Mouse (Mus musculus) lung, postnatal 0 days (tissue): ENCODE data around the gene Ces2a. TPM values are rescaled to one million over a fixed set of nuclear protein-coding genes. Genes with fewer than 3 reads are reported as not detected.
A peak's percentile ranks its signal among the peaks of the same experiment; 100 is the strongest.

Experiments used
- ATAC-seq: fragments of 200-750 bp; cut with Nextera tagmentation; 2 replicates; pipeline ENCODE4 v1.8.0; 2017; ENCODE audit warnings: moderate library complexity
- DNase-seq: peaks from one replicate; pipeline ENCODE4 v3.0.0-alpha.2; 2016; ENCODE audit warnings: low spot score
- H3K27ac ChIP-seq: fragments of 300-500 bp; sonication (generic); 2 replicates; pipeline ENCODE4 v1.5.1; 2014; ENCODE audit warnings: antibody characterized with exemption, mild to moderate bottlenecking, low read length, mixed read lengths
- H3K27me3 ChIP-seq: fragments of 300-500 bp; sonication (generic); replicated peaks from 2 replicates; pipeline ENCODE4 v1.6.1; 2014; ENCODE audit warnings: low read length, mixed read lengths; ENCODE audit not compliant: insufficient read depth
- H3K36me3 ChIP-seq: fragments of 300-500 bp; sonication (generic); 2 replicates; pipeline ENCODE4 v1.6.1; 2014; ENCODE audit warnings: low read length, mixed read lengths; ENCODE audit not compliant: insufficient read depth
- H3K4me1 ChIP-seq: fragments of 300-500 bp; sonication (generic); 2 replicates; pipeline ENCODE4 v1.6.1; 2014; ENCODE audit warnings: antibody characterized with exemption, low read depth, low read length, mixed read lengths; ENCODE audit not compliant: insufficient read depth
- H3K4me2 ChIP-seq: fragments of 300-500 bp; sonication (generic); replicated peaks from 2 replicates; pipeline ENCODE4 v1.6.1; 2014; ENCODE audit warnings: low read depth, mild to moderate bottlenecking, low read length, moderate library complexity, mixed read lengths
- H3K4me3 ChIP-seq: fragments of 300-500 bp; sonication (generic); 2 replicates; pipeline ENCODE4 v1.5.1; 2014; ENCODE audit warnings: low read depth, low read length
- H3K9ac ChIP-seq: fragments of 300-500 bp; sonication (generic); replicated peaks from 2 replicates; pipeline ENCODE4 v1.6.1; 2014; ENCODE audit warnings: low read depth, mild to moderate bottlenecking
- H3K9me3 ChIP-seq: fragments of 300-500 bp; sonication (generic); 2 replicates; pipeline ENCODE4 v1.6.1; 2016; ENCODE audit warnings: low read length, mixed read lengths
- CTCF ChIP-seq: IDR thresholded peaks from 2 replicates; pipeline ENCODE4 v1.5.1; 2016; ENCODE audit warnings: antibody characterized with exemption, mild to moderate bottlenecking
- EP300 ChIP-seq: IDR thresholded peaks from 2 replicates; pipeline ENCODE4 v1.6.1; 2016; ENCODE audit warnings: antibody characterized with exemption, mild to moderate bottlenecking, control low read depth
- WGBS: fragments of 180-500 bp; shearing (Covaris S2); extraction: QIAGEN DNeasy Blood & Tissue Kit; methylation state at CpG from one replicate; pipeline ENCODE4 v1.1.7; 2014; 5-methylcytosine and 5-hydroxymethylcytosine counted together
- microRNA-seq: library from miRNA; unstranded; fragments of <30 nt; microRNA quantifications from one replicate; pipeline ENCODE4, GENCODE M21; 2016
- polyA plus RNA-seq: library from polyadenylated mRNA; unstranded; fragments of >200 nt; fragmentation: Nextera tagmentation; extraction: Ambion mirVana; gene quantifications from 2 replicates; pipeline ENCODE4 v1.2.1, GENCODE M21; 2015

Ces2a gene
- polyA plus RNA-seq, 1 experiment from 2014 or later: 0.06 TPM

DNA sequence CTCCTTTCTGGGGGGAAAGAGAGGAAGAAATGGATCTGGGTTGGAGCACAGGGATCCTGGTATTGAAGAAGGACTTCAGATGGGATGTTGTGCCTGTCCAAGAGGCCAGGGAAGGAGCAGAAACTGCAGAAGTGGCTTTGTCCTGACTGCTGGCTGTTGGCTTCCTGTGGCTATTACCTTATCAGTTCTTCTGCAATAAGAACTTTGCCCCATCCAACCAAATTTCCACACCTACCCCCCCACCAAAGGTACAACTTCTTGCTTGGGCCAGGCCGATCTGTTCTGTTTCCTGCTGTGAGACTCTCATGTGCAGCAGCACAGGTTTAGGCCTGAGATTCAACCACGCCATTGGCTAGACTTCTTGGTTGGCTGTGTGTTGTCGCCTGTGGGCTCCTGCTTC is 36.6 kb downstream of the Ces2a start:
- Histone ChIP-seq H3K4me3 (no peak overlapping the region), H3K4me2 (no peak overlapping the region), H3K9me3 (no peaks in the 10 kb centered on the region), H3K4me1 (no peaks in the 10 kb centered on the region), H3K27ac (no peak overlapping the region), H3K9ac (no peak overlapping the region), H3K27me3 (no peaks in the 10 kb centered on the region), H3K36me3 (no peaks in the 10 kb centered on the region)
- 94% methylated on average over 3 of the region's 3 CpGs for WGBS
- ATAC-seq (no peak), DNase-seq (no peak)
- TF ChIP-seq EP300: no peak
- no peak for TF ChIP-seq CTCF

DNA sequence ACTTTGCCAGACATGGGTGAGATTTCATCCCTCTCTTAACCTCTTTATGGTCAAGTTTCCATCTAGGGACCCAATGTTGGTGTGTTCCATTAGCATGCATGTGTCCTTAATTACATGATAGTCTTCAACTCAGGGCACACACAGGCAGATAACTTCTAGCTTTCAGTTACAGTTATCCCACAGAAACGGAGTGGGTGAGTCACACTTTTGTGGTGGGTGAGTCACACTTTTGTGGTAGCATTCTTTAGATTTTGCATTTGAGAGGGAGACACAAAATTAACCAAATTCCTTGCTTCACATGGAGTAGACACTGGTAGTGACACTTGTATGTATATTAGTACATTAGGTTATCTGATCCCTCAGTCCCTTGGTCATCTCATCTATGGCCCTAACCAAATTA is 53.2 kb downstream of the Ces2a start:
- no peaks in the 10 kb centered on the region for H3K4me1 ChIP-seq
- DNase-seq (no peak), ATAC-seq (no peak)
- H3K9ac ChIP-seq: no peak overlapping the region
- H3K4me2 ChIP-seq: no peak overlapping the region
- H3K9me3 ChIP-seq: no peaks in the 10 kb centered on the region
- H3K4me3 ChIP-seq: no peak overlapping the region
- H3K36me3 ChIP-seq: no peaks in the 10 kb centered on the region
- H3K27me3 ChIP-seq: no peaks in the 10 kb centered on the region
- WGBS: 46% methylated on average over 1 of the region's 1 CpGs
- TF ChIP-seq CTCF (no peak), EP300 (no peak)
- no peak overlapping the region for H3K27ac ChIP-seq

DNA sequence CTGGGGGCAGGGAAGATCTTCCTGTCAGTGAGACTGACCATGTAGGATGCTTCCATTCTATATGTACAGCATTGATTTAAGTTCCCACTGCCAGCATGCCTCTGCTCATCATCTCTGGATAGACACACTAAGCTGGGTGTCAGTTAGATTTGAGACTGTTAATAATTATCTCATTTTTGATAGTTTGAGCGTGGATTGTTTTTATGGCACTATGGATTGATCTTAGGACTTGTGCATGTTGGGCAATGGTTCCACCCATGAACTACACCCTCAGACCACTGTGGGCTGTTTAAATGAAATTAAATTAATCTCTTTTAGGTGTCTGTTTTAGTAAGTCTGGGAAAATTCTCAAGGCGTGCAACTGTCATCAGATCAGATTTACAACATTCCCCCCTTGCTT is 55.1 kb downstream of the Ces2a start:
- Histone ChIP-seq H3K9ac (no peak overlapping the region), H3K27ac (no peak overlapping the region), H3K27me3 (no peaks in the 10 kb centered on the region), H3K36me3 (no peaks in the 10 kb centered on the region), H3K9me3 (no peaks in the 10 kb centered on the region), H3K4me3 (no peak overlapping the region), H3K4me1 (no peaks in the 10 kb centered on the region), H3K4me2 (no peak overlapping the region)
- DNase-seq (no peak), ATAC-seq (no peak)
- TF ChIP-seq EP300 (no peak), CTCF (no peak)
- 79% methylated on average over 2 of the region's 2 CpGs for WGBS

DNA sequence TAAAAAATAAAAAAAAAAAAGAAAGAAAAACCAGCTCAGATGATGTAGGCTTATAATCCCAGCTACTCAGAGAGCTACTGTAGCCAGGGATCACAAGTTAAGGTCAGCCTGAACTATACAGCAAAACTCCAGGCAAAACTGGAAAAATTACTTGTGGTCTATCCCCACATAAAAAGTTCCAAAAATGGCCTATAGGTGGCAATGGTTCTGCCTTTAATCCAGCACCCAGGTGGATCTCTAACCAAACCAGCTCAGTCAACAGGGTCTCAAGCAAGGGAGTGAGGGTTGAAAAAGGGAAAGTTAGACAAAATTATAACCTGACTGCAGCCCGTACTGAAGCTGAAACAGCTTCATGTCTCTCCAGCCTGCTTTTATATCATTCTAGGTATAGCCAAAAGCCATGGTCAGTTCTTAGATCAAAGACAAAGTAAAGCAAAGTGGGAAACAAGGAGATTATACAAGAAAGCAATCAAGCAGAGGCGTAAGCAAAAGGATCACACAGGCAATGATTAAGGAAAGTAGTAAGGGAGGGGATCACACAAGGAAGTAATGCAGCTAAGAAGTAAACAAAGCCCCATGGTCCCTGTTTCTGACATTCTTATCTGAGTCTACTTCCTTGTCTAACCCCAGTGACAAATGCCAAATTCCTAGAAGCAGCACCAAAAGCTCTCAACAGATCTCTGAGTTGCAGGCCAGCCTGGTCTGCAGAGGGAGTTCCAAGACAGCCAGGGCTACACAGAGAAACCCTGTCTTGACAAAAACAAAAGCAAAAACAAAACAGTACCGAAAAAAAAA is 56.3 kb downstream of the Ces2a start:
- H3K27me3 ChIP-seq: no peaks in the 10 kb centered on the region
- H3K9ac ChIP-seq: no peak overlapping the region
- TF ChIP-seq EP300 (no peak), CTCF (peak; percentile 53)
- no peak for DNase-seq
- H3K4me2 ChIP-seq: no peak overlapping the region
- H3K27ac ChIP-seq: no peak overlapping the region
- no peak overlapping the region for H3K4me3 ChIP-seq
- no peaks in the 10 kb centered on the region for H3K9me3 ChIP-seq
- WGBS: 54% methylated on average over 3 of the region's 3 CpGs
- H3K36me3 ChIP-seq: no peaks in the 10 kb centered on the region
- no peak for ATAC-seq
- no peaks in the 10 kb centered on the region for H3K4me1 ChIP-seq

Small RNA genes within 50 kb of the gene (microRNA-seq; reads per million reads assigned to microRNA genes)
- not detected for gene Gm44328

Other genes starting within 250 kb of the Ces2a start
- gene Terb1, start 224.1 kb upstream of the Ces2a start, polyA plus RNA-seq: 0.14 and 0.27 TPM in 2 replicates
- gene Nae1, start 199.4 kb upstream of the Ces2a start, polyA plus RNA-seq: 57.9 and 58.9 TPM in 2 replicates
- gene Car7, start 199.3 kb upstream of the Ces2a start, polyA plus RNA-seq: 0.84 and 0.87 TPM in 2 replicates
- gene Pdp2, start 142.6 kb upstream of the Ces2a start, polyA plus RNA-seq: 5.9 and 6.0 TPM in 2 replicates
- gene Cdh16, start 109.6 kb upstream of the Ces2a start, polyA plus RNA-seq: 13.8 and 17.2 TPM in 2 replicates
- 19.9 and 22.6 TPM in 2 replicates for gene Rrad, start 102.7 kb upstream of the Ces2a start, polyA plus RNA-seq
- 70.2 and 72.9 TPM in 2 replicates for gene Ciao2b, start 92.0 kb upstream of the Ces2a start, polyA plus RNA-seq
- 1.4 and 1.7 TPM in 2 replicates for gene Ces2b, start 97.6 kb downstream of the Ces2a start, polyA plus RNA-seq
- not detected in 2 replicates for gene Ces2c, start 113.1 kb downstream of the Ces2a start, polyA plus RNA-seq
- 0.31 and 0.58 TPM in 2 replicates for gene Ces2e, start 192.3 kb downstream of the Ces2a start, polyA plus RNA-seq
- not detected in 2 replicates for gene Ces2f, start 213.4 kb downstream of the Ces2a start, polyA plus RNA-seq
- gene Ces2g, start 227.7 kb downstream of the Ces2a start, polyA plus RNA-seq: 2.1 and 2.2 TPM in 2 replicates